Mouse (Mus musculus) kidney, adult 8-10 months (tissue): ENCODE measurements around the gene Spdef.

Experiments
- DNase-seq, 2 experiments: peaks; one replicate each; pipeline ENCODE4 v3.0.0; 2022

Spdef gene

GRCm38 (mm10) chr17:27675453-27675852, 53.3 kb downstream of the Spdef start:
- no peak for DNase-seq

GRCm38 (mm10) chr17:27673945-27674344, 54.8 kb downstream of the Spdef start:
- DNase-seq: no peak

- DNase-seq: no peak
These were observed 57.0 kb downstream of the Spdef start for GRCm38 (mm10) chr17:27671720-27672119.
